Mouse (Mus musculus) MEL (cell line): ENCODE data around the gene 4921539E11Rik.

Experiments used
- CHD2 ChIP-seq: IDR thresholded peaks from 2 replicates; pipeline ENCODE4 v1.6.1; 2011; ENCODE audit warnings: low read length, improper control_type of control experiment
- CTCF ChIP-seq, 3 experiments: IDR thresholded peaks in 2 of 3; conservative IDR thresholded peaks in 1 of 3; 2 replicates each; pipeline ENCODE4 v1.5.1; 2011 to 2012; ENCODE audit warnings: low read length in 3 of 3, low read depth in 2 of 3, mild to moderate bottlenecking in 2 of 3, improper control_type of control experiment in 1 of 3, inconsistent platforms in 1 of 3, mixed read lengths in 1 of 3, moderate library complexity in 1 of 3; ENCODE audit not compliant: control insufficient read depth in 1 of 3, insufficient read depth in 1 of 3, poor library complexity in 1 of 3, severe bottlenecking in 1 of 3
- ELF1 ChIP-seq: IDR thresholded peaks from 2 replicates; pipeline ENCODE4 v1.6.1; 2014; ENCODE audit warnings: low read depth, mild to moderate bottlenecking, inconsistent platforms, low read length, improper control_type of control experiment, moderate library complexity
- EP300 ChIP-seq, 2 experiments: IDR thresholded peaks; 2 replicates each; pipeline ENCODE4 v1.6.1; 2011; ENCODE audit warnings: improper control_type of control experiment in 2 of 2, low read length in 2 of 2, low read depth in 1 of 2, mild to moderate bottlenecking in 1 of 2
- MAX ChIP-seq: IDR thresholded peaks from 2 replicates; pipeline ENCODE4 v1.6.1; 2011; ENCODE audit warnings: low read length, improper control_type of control experiment
- MAZ ChIP-seq: IDR thresholded peaks from 2 replicates; pipeline ENCODE4 v1.6.1; 2012; ENCODE audit warnings: low read depth, mild to moderate bottlenecking, inconsistent platforms, low read length, improper control_type of control experiment
- MXI1 ChIP-seq: IDR thresholded peaks from 2 replicates; pipeline ENCODE4 v1.6.1; 2011; ENCODE audit warnings: mild to moderate bottlenecking, low read depth, low read length, improper control_type of control experiment
- POLR2A ChIP-seq, 2 experiments: IDR thresholded peaks; 2 replicates each; pipeline ENCODE4 v1.6.1; 2011 to 2012; ENCODE audit warnings: low read length in 2 of 2, mild to moderate bottlenecking in 2 of 2, control low read depth in 1 of 2, improper control_type of control experiment in 1 of 2, low read depth in 1 of 2, moderate library complexity in 1 of 2; ENCODE audit not compliant: control insufficient read depth in 1 of 2, insufficient read depth in 1 of 2, poor library complexity in 1 of 2
- POLR2AphosphoS2 ChIP-seq: IDR thresholded peaks from 2 replicates; pipeline ENCODE4 v1.6.1; 2011; ENCODE audit warnings: low read length, improper control_type of control experiment
- RAD21 ChIP-seq: IDR thresholded peaks from 2 replicates; pipeline ENCODE4 v1.6.1; 2011; ENCODE audit warnings: mild to moderate bottlenecking, low read depth, low read length, improper control_type of control experiment
- SMC3 ChIP-seq: IDR thresholded peaks from 2 replicates; pipeline ENCODE4 v1.6.1; 2011; ENCODE audit warnings: low read depth, low read length, improper control_type of control experiment
- USF1 ChIP-seq: IDR thresholded peaks from 2 replicates; pipeline ENCODE4 v1.6.1; 2014; ENCODE audit warnings: low read depth, mild to moderate bottlenecking, inconsistent platforms, low read length, improper control_type of control experiment, moderate library complexity
- USF2 ChIP-seq, 2 experiments: IDR thresholded peaks; 2 replicates each; pipeline ENCODE4 v1.6.1; 2011 to 2012; ENCODE audit warnings: improper control_type of control experiment in 2 of 2, low read length in 2 of 2, borderline replicate concordance in 1 of 2, inconsistent platforms in 1 of 2, low read depth in 1 of 2, mild to moderate bottlenecking in 1 of 2; ENCODE audit not compliant: insufficient read depth in 1 of 2
- ZNF384 ChIP-seq: IDR thresholded peaks from 2 replicates; pipeline ENCODE4 v1.6.1; 2012; ENCODE audit warnings: low read depth, mild to moderate bottlenecking, inconsistent platforms, low read length, improper control_type of control experiment

DNA sequence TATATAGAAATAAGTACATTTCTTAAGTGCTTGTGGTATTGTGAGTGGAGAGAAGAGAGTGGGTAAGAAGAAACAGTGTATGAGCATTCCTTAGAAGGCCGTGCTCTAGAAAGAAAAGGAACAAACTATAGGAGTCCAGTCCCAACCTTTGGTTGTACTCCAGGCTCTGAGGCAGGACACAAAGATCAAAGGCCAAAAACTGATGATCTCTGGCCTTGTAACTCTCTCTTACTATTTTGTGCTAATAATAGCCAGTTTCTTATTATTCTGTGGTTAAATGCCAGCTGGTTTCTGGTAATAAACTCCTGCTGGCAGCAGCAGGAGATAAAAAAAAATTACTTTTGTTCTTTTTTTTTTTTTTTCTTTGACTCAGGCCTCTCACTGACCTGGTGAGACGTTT lies 58.5 kb downstream of the 4921539E11Rik start:
- TF ChIP-seq CTCF (IDR thresholded peaks at IDR 0.05 in 2 of 3, conservative IDR thresholded peaks at IDR 0.05 in 1 of 3; ENCODE audit: control insufficient read depth in 1 of 3, insufficient read depth in 1 of 3, low read depth in 2 of 3, low read length in 3 of 3, poor library complexity in 1 of 3, severe bottlenecking in 1 of 3) = no peak
- no peak for TF ChIP-seq USF1
- no peak for TF ChIP-seq POLR2A (IDR thresholded peaks at IDR 0.05; ENCODE audit: control insufficient read depth in 1 of 2, insufficient read depth in 1 of 2, low read depth in 1 of 2, low read length in 2 of 2, poor library complexity in 1 of 2)
- TF ChIP-seq MAX = no peak
- no peak for TF ChIP-seq RAD21
- TF ChIP-seq MAZ = no peak
- TF ChIP-seq EP300 (IDR thresholded peaks at IDR 0.05; ENCODE audit: low read depth in 1 of 2, low read length in 2 of 2) = no peak
- no peak for TF ChIP-seq MXI1
- no peak for TF ChIP-seq SMC3
- TF ChIP-seq ELF1 = no peak
- no peak for TF ChIP-seq ZNF384
- no peak for TF ChIP-seq USF2 (IDR thresholded peaks at IDR 0.05; ENCODE audit: borderline replicate concordance in 1 of 2, insufficient read depth in 1 of 2, low read depth in 1 of 2, low read length in 2 of 2)
- TF ChIP-seq POLR2AphosphoS2 = no peak
- TF ChIP-seq CHD2 = no peak
